Mouse (Mus musculus) thymus, postnatal 25 days (tissue): ENCODE results near the gene Spaca9.

Experiments
- DNase-seq: peaks from one replicate; pipeline ENCODE4 v3.0.0; 2022

Spaca9 gene

DNA sequence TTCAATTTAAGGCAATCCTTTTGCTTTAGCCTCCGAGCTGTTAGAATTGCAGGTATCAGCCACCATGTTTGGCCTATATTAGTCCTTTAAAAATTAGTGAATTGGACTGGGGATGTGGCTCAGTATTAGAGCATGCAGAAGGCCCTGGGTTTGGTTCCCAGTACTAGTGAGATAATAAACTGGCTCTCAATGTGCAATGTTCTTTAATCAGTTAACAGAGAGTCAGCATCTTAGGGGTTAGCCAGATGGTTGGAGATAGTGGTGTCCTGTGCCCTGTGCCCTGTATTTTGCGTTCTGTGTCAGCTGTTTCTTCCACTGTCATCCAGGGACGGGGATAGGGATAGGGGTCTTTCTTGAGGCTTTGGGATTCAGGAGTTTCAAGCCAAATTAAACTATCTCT is 36.6 kb downstream of the Spaca9 start:
- no peak for DNase-seq

DNA sequence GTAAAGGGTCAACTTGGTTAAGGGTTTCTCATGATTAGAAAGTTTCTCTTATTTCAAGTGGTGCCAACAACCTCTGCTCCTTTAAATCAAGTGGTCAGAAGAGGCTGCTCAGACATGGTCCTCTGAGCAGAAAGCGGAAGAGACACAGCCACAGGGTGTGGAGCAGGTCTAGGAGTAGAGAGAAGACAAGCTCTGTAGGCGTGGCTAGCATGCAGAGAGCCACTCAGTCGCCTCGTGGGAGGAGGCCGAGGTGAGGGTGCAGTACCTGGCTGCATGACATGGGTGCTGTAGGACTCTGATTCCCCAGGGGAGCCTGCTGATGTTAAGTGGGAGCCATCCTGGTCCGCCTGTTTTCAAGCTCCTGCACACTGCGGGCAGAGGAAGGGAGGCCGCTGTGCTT is 43.3 kb downstream of the Spaca9 start:
- no peak for DNase-seq

DNA sequence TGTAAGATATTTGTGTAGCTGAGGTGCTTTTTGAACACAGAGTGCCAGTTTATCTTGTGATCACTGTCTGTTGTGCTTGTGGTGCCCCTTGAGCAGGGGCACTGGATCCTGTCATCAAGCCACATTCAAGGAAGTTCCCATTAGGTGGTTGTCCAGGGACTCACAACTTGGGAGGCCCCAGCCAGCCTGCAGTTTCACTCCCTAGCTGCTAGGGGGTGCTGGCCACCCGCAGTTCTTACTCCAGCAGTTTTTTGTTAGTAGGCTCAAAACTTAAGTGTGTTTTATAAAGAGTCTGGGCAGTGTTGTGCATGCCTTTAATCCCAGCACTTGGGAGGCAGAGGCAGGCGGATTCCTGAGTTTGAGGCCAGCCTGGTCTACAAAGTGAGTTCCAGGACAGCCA is 45.2 kb downstream of the Spaca9 start:
- peak; percentile 39 for DNase-seq

DNA sequence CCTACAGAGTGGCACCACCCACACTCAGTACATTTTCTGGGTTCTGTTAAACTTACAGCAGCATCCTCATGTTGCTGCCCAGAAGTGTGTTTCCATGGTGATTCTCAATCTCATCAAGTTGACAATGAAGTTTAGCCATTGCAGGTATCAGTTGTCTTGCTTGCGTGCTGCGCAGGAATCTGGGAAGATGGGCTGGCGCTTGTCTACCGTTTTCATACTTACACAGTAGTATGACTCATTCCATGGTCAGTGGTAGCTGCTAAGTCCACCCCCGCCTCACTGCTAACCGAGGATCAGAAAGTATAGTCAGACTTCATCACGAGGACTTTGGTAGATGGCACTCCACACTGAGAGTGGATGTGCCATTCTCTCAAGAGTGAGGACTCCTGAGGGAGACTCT is 46.2 kb downstream of the Spaca9 start:
- no peak for DNase-seq

DNA sequence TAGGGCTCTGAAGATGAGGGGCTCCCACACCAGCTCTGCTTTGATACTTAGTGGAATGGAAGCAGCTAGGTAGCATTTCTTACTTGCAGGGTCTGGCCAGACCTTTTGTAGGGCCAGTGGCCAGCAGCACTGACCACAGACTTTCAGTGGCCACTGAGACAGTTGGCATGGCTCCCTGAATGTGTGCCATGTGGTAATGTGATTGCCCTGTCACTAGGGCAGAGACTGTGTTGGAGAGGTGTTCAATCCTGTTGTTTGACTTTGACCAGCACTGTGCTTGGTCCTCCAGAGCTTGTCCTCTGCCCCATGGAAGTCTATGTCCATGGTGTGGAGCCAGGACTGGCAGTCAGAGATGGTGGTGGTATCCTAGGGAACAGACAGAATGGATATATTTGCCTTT is 49.0 kb downstream of the Spaca9 start:
- DNase-seq = no peak

DNA sequence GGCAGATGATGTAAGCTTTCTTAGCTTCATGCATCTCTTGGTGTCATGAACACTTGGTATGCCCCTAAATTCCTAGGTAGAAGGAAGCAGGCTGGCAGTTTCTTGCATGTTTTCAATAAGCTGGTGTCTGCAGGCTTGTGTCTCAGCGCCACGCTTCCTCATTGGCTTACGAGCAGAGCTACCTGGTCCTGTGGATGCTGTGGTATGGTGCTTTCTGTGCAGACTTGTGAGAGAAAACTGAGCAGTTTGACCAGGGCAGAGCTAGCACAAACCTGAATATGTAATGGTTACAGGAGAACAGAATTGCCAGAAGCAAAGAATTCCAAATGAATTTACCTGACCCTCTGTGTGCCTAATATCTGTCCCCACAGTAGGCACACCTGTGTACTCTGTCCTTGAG is 56.4 kb downstream of the Spaca9 start:
- no peak for DNase-seq
